Mouse (Mus musculus): ENCODE data around the gene Polr3k.

Gene Polr3k

GRCm38 (mm10) chr2:181863791-181864535, at the start of gene Polr3k:
TSS of gene Polr3k (plus strand) at chr2:181864337.
- peak; percentile 97 for DNase-seq (ENCODE audit: low read depth, low spot score)

DNA sequence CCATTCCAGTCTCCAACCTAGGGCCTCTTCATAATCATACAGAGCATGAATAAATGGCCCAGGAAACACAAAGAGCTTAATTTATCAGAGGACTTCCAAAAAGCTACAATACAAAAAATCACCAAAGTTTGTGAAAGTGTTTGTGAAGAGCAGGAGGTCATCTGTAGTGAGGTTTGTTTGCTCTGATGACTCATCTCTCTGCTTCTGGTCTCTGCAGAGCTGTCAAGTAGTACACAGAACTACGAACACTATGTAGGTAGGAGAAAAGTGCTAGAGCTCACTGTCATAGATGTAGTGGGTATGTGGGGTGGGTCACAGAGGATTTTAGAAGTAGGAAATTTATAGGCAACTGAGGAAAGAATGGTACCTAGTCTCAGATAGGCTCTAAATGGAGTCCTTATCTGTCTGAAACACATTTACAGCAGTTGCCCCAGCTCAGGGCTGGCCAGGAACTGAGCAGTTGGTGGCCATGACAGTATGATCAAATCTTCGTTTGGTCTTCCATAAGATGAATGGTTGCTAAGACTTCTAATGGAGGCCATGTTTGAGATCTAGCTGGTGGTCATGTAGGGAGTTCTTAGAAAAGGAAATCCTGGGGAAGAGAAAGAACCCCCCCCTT, 35.0 kb upstream of the Polr3k start:
- DNase-seq (ENCODE audit: low read depth, low spot score), result no peak

- no peak for DNase-seq (ENCODE audit: low read depth, low spot score)
Measured at GRCm38 (mm10) chr2:181832745-181833144, 31.4 kb upstream of the Polr3k start.

GRCm38 (mm10) chr2:181837372-181838292, 26.5 kb upstream of the Polr3k start, which contains the start of gene Pcmtd2:
TSS of gene Pcmtd2 (plus strand) at chr2:181837854.
- peak; percentile 96 for DNase-seq (ENCODE audit: low read depth, low spot score)

DNA sequence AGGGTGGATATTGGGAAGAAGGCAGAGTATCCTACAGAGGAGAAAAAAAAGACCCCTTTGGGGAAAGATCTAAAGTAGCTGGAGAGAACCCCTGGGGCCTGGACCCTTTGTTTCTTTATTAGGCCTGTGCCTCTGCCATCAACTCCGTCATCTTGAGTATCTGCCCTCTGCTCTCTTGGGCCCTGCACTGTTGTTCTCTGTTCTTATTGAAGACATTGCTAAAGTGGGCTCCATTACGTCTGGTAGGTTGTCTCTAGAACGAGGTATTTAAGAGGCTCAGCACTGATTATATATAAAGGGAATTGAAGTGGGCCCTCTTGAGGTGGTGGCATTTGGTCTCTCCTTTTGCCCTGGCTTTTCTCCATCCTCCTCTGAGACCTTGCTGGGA, 25.9 kb upstream of the Polr3k start:
- peak; percentile 15 for DNase-seq (ENCODE audit: low read depth, low spot score)

- DNase-seq (ENCODE audit: low read depth, low spot score), result no peak
Measured at GRCm38 (mm10) chr2:181845709-181846394, 18.3 kb upstream of the Polr3k start.

GRCm38 (mm10) chr2:181864536-181864860, 361 bp downstream of the Polr3k start:
- DNase-seq (ENCODE audit: low read depth, low spot score), result no peak

DNA sequence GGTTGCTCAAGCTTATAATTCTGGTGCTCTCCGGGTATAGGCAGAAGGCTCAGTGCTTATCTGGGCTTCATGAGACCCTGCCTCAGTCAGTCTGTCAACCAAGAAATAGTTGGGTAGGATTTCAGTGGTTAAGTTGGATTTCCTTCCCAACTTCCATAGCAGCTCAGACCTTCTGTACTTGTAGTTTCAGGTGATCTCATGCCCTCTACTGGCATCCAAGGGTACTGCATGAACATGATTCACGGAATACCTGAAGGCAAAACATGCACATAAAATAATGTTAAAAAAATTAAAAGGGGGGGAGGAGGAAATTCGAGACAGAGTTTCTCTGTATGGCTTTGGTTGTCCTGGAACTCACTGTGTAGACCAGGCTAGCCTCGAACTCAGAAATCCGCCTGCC, 2.8 kb downstream of the Polr3k start:
- DNase-seq (ENCODE audit: low read depth, low spot score), result peak; percentile 82

GRCm38 (mm10) chr2:181871039-181871438, 6.9 kb downstream of the Polr3k start:
- DNase-seq (ENCODE audit: low read depth, low spot score), result no peak

DNA sequence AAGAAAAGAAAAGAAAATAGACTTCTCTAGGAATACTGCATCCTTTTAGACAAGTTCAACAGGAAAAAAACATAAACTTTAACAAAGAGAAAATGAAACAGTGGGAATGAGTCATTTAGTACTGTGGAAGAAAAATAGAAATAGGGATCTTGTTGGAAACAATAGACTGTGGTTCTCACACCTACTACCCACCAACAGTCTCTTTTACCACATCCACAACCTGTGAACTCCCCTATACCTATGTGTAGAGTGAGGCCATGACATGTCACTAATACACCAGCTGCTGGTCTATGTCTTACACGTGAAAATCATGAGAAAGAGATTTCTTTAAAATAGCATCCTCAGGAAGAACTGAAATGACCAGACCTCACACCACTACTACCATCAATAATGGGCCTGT, 14.8 kb downstream of the Polr3k start:
- no peak for DNase-seq (ENCODE audit: low read depth, low spot score)

DNA sequence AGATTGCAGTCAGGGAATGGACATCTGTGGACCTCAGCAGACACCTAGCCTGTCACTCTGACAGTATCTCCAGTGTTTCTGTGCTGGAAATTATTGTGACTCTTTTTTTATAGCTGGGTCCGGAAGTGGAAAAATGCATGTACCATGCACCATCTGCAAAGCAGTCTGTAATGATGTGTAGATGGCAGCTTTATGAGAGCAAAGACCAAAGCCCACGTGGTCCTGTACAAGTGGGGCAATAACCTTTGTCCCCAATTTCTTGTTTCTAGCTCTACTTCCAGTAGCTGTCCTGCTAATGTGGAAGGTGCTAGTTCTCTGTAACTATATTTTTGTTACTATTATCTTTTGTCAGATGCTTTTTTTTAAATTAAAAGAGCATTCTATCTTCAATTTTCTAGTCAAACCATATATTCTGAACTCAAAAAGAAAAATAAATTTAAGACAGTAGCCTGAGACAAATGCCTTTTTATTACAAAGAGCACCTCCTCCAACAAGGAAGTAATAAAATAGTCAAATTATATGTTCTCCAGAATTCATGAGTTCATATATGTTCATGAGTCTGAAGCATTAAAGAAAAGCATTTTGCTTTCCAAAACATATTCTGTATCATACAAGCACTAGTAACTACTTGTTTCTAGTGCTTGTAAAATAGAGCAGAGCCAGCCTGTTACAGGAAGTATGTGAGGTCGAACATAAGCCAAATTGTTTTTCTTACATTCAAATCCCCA, 19.0 kb downstream of the Polr3k start:
- no peak for DNase-seq (ENCODE audit: low read depth, low spot score)

DNA sequence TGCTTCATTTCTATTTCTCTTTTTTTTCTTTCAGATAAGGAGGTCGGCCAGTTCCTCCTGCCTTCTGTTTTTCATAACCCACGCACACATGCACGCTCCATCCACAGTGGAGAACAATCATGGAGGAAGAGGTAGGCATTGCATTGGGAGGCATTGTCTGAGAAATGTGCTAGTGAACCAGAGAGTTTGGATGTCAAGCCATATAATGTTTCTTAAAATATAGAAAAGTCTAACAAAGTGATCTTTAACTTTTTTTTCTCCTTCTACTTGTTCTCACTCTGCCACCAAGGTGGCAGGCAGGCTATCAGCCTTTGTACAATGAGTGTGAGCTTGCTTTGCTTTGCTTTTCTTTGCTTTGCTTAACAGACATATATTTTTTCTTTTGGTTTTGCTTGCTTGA, 53.7 kb downstream of the Polr3k start:
- DNase-seq (ENCODE audit: low read depth, low spot score), result peak; percentile 91

- peak; percentile 100 for DNase-seq (ENCODE audit: low read depth, low spot score)
Measured at GRCm38 (mm10) chr2:181918501-181918900, 54.4 kb downstream of the Polr3k start.
